Mouse (Mus musculus) erythroblast, embryonic 14.5 days (primary cell): ENCODE results near the gene U2af1l4. TPM values are rescaled to one million over a fixed set of nuclear protein-coding genes. Genes with fewer than 3 reads are reported as not detected.

Source experiments
- H3K27me3 ChIP-seq: 2 replicates; pipeline ENCODE4 v1.6.1; 2012; ENCODE audit warnings: inconsistent platforms; ENCODE audit not compliant: control insufficient read depth
- H3K36me3 ChIP-seq: 2 replicates; pipeline ENCODE4 v1.6.1; 2012; ENCODE audit warnings: mild to moderate bottlenecking, inconsistent platforms; ENCODE audit not compliant: control insufficient read depth
- H3K4me1 ChIP-seq: 2 replicates; pipeline ENCODE4 v1.6.1; 2012; ENCODE audit warnings: inconsistent platforms; ENCODE audit not compliant: control insufficient read depth
- H3K4me3 ChIP-seq: replicated peaks from 2 replicates; pipeline ENCODE3; 2012; ENCODE audit warnings: moderate library complexity, mild to moderate bottlenecking, inconsistent platforms
- H3K9me3 ChIP-seq: 2 replicates; pipeline ENCODE4 v1.6.1; 2012; ENCODE audit warnings: low read length, inconsistent platforms, mixed read lengths; ENCODE audit not compliant: control insufficient read depth
- GATA1 ChIP-seq: IDR thresholded peaks from 2 replicates; pipeline ENCODE4 v1.6.1; 2012; ENCODE audit warnings: low read length, inconsistent platforms, mixed read lengths
- TAL1 ChIP-seq: IDR thresholded peaks from 3 replicates; pipeline ENCODE4 v1.6.1; 2012; ENCODE audit warnings: low read length, inconsistent platforms, mixed read lengths
- polyA plus RNA-seq: library from polyadenylated mRNA; stranded (reverse); fragments of >175 nt; gene quantifications from 2 replicates; pipeline ENCODE4 v1.2.3, GENCODE M21; 2012

U2af1l4 gene
- polyA plus RNA-seq, 1 experiment: 5.6 TPM

DNA sequence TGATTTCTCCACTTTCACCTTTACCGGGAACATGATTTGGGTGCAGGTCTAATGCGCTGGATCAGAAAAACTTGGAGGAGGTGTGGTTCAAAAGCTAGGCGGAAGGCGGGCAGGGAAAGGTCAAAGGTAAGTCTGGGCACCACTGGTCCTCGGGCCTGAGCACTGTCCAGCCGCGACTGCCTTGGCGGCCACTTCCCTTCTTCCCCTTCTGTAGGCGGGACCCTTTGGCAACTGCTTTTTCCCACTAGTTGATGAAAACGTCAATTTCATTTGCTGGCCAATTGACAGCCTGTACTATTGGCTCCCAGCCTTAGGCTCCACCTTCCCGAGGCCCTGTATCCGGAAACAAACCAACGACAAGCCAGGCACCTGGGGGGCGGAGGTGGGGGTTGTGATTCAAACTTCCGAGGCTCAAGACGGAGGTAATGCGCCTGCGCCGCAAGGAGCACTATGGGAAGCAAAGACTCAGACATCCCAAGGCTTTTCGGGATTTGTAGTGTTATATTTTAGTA is 3.6 kb upstream of the U2af1l4 start, which contains the start of gene Lin37:
Gene Lin37, minus strand, starts transcription at position 396 of the 512 bp plus-strand sequence.
- H3K9me3 ChIP-seq: no peaks in the 10 kb centered on the region
- peaks cover 51% of the 10 kb centered on the region for H3K36me3 ChIP-seq
- peaks cover 63% of the 10 kb centered on the region for H3K4me1 ChIP-seq
- TF ChIP-seq TAL1 (no peak), GATA1 (no peak)
- peak within 1 kb of the TSS; percentile 87 for H3K4me3 ChIP-seq
- H3K27me3 ChIP-seq: no peaks in the 10 kb centered on the region

DNA sequence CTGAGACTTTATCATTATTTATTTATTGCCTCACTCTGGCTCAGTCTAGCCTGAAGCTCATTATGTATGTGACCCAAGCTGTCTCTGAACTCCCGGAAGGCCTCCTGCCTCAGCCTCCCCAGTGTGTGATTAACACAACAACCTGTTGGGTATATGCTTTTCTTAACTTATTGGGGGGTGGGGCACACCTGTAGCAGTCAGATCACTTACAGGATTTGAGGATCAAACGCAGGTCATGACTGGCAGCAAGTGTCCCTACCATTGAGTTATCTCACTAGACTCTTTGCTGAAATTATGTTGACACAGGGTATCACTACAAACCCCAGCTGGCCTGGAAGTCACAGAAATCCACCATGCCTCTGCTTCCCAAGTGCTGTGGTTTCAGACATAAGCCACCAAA is 2.8 kb upstream of the U2af1l4 start:
- Histone ChIP-seq H3K9me3 (no peaks in the 10 kb centered on the region), H3K36me3 (peaks cover 51% of the 10 kb centered on the region), H3K4me3 (peak overlapping the region; percentile 87), H3K4me1 (peaks cover 68% of the 10 kb centered on the region), H3K27me3 (no peaks in the 10 kb centered on the region)
- no peak for TF ChIP-seq GATA1
- no peak for TF ChIP-seq TAL1

DNA sequence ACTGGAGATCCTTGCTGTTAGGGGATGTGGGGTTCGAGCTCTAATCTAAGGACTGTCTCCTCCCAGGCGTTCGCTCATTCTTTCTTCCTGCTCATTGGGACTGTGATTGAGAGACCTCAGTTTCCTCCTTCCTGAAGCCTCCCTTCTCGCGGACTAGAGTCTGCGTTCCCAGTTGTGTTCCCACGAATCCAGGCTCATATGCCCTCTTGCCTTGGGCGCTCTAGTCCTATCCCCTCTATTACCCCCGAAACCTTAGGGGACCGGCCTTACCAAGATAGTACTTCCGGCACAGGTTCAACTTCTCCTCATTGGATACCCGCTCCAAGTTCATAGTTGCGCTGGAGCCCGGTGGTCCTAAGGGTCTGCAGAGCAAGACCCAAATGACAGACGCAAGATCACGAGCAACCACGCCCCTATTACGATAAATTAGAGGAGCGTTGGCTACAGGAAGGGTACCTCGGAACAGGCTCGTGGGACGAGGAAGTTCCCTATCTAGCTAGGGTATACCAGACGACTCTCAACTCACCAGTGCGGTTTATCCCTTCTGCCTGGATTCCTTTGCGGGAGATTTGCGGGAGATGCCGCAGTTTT is 480 bp upstream of the U2af1l4 start:
- no peaks in the 10 kb centered on the region for H3K9me3 ChIP-seq
- no peak for TF ChIP-seq GATA1
- TF ChIP-seq TAL1: no peak
- peak overlapping the region; percentile 94 for H3K4me3 ChIP-seq
- H3K27me3 ChIP-seq: no peaks in the 10 kb centered on the region
- H3K4me1 ChIP-seq: peaks cover 63% of the 10 kb centered on the region
- H3K36me3 ChIP-seq: peaks cover 51% of the 10 kb centered on the region

DNA sequence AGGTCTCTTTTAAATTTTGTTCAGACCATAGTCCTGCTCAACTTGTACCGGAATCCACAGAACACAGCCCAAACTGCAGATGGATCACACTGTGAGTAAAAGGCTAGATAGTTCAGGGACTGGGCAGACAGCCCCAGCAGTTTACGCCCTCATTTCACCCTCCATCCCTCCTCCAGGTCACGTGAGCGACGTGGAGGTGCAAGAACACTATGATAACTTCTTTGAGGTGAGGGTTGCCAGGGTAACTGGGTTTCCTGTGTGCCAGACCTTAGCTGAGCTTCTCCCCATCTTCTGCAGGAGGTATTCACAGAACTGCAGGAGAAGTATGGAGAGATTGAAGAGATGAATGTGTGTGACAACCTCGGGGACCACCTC is 792 bp downstream of the U2af1l4 start:
- Histone ChIP-seq H3K27me3 (no peaks in the 10 kb centered on the region), H3K4me3 (peak overlapping the region; percentile 94), H3K9me3 (no peaks in the 10 kb centered on the region), H3K36me3 (peaks cover 57% of the 10 kb centered on the region), H3K4me1 (peaks cover 50% of the 10 kb centered on the region)
- TF ChIP-seq TAL1: no peak
- no peak for TF ChIP-seq GATA1

DNA sequence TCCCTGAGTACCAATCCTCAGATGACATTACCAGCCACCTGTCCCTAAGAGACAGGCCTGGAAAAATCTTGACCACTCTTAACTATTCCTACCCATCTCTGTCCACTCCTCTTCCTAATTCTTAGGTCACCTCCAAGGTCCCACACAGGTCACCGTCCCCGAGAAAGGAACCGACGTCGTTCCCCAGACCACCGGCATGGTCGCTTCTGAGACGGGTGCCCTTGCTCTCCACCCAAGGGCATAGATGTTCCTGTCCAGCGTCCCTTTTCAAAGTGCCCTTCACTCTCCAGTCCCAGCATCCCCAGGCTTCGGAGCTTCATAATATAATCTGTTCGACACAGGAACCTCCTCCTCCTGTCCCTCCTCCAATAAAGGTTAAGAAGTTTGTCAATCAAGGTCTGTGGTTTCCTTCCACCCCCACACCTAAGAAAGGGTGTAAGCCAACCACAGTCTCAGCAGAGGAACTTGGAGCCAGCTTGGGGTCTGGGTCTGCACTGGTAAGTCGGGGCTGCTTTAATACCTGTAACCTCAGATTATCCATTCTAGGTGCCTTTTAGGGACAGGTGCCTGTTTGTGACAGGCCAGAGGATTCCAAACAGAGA is 2.0 kb downstream of the U2af1l4 start, which contains the start of gene Igflr1:
Gene Igflr1, plus strand, starts transcription at position 458 of the 602 bp plus-strand sequence.
- no peaks in the 10 kb centered on the region for H3K9me3 ChIP-seq
- peaks cover 40% of the 10 kb centered on the region for H3K4me1 ChIP-seq
- peak within 1 kb of the TSS; percentile 94 for H3K4me3 ChIP-seq
- H3K27me3 ChIP-seq: no peaks in the 10 kb centered on the region
- H3K36me3 ChIP-seq: peaks cover 69% of the 10 kb centered on the region
- TF ChIP-seq TAL1: no peak

DNA sequence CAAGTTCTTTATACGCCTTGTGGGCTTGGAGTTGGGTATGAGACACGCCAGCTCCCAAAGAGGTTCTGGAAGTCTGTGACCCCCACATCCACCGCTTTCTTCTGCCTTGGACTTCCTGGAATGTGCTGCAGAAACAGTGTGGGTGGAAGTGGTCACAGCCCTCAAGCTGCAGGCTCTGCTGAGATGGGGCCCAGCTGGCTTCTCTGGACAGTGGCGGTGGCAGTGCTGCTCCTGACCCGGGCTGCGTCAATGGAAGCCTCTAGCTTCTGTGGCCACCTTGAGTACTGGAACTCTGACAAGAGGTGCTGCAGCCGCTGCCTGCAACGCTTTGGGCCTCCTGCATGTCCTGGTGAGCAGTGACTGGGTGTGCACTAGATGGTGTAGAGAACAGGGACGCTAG is 2.9 kb downstream of the U2af1l4 start:
- H3K36me3 ChIP-seq: peaks cover 73% of the 10 kb centered on the region
- H3K4me3 ChIP-seq: no peak overlapping the region
- H3K9me3 ChIP-seq: no peaks in the 10 kb centered on the region
- no peaks in the 10 kb centered on the region for H3K27me3 ChIP-seq
- TF ChIP-seq TAL1 (no peak), GATA1 (no peak)
- peaks cover 33% of the 10 kb centered on the region for H3K4me1 ChIP-seq

DNA sequence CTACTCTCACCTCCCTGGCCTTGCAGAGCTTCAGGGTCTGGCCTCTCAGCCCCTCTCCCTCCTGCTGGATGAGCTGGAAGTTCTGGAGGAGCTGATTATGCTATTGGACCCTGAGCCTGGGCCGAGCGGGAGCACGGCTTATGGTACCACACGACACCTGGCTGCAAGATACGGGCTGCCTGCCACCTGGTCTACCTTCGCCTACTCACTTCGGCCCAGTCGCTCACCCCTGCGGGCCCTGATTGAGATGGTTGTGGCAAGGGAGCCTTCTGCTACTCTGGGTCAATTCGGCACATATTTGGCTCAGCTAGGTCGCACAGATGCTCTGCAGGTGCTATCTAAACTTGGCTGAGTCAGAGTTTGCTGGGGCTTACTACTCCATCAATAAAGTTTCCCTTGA is 4.5 kb downstream of the U2af1l4 start:
- Histone ChIP-seq H3K36me3 (peaks cover 83% of the 10 kb centered on the region), H3K4me3 (no peak overlapping the region), H3K27me3 (no peaks in the 10 kb centered on the region), H3K9me3 (no peaks in the 10 kb centered on the region), H3K4me1 (peaks cover 29% of the 10 kb centered on the region)
- TF ChIP-seq TAL1 (no peak), GATA1 (no peak)

DNA sequence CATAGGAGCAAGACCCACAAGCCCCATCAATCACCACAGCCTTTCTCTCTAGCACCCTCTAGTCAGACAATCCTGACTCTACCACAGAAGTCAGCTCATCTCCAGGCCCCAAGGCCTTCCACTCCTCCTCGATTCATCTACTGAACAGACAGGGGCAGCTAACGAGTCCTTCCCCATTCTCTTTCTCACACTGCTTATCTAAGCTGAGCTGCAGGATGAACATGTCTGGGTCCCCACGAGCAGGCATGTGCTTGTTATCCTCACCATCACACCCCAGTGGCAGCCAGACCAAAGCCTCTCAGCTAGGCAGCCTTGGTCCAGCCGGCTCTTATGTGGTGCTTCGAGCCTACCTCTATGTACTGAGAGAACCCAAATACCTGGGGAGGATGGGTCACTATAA is 9.3 kb downstream of the U2af1l4 start:
- TF ChIP-seq GATA1 (no peak), TAL1 (no peak)
- peaks cover 99% of the 10 kb centered on the region for H3K36me3 ChIP-seq
- no peaks in the 10 kb centered on the region for H3K9me3 ChIP-seq
- H3K27me3 ChIP-seq: no peaks in the 10 kb centered on the region
- H3K4me1 ChIP-seq: peaks cover 19% of the 10 kb centered on the region
- no peak overlapping the region for H3K4me3 ChIP-seq

DNA sequence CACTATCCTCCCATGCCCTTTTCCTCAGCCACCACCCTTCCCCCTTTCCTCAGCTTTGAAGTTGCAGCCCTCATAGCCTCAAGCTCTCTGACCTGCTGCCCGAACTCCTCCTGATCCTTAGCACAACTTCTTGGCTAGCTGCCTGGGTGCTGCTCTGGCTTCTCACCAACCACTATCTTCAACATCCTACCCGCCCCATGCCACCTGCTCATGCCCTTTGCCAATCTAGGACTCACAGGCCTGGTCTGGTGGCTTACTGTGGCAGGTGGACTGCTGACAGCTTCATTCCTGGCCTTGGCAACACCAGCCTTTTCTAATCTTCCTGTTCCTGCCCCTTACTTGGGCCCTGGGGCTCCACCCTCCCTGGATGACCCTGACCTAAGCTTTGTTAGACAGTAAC is 9.9 kb downstream of the U2af1l4 start:
- no peak for TF ChIP-seq GATA1
- TF ChIP-seq TAL1: no peak
- Histone ChIP-seq H3K27me3 (no peaks in the 10 kb centered on the region), H3K4me1 (peaks cover 19% of the 10 kb centered on the region), H3K9me3 (no peaks in the 10 kb centered on the region), H3K4me3 (no peak overlapping the region), H3K36me3 (peaks cover 100% of the 10 kb centered on the region)

DNA sequence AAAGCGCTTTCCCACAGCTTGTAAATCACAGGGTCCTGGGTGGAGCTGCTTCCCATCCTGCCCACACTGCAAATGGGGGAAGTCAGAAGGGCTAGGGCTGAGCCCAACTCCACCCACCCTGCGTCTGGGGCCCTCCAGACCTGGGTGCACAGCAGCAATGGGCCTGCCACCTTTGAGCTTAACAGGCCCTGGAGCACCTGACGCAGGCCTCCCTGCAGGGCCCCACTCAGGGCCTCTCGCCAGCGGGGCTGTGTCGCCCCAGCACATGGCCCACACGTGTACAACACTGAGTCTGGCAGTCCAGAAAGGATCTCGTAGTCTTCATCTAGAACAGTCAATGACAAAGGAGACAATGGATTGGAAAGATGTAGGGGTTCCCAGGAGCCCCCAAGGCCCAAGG is 16.8 kb downstream of the U2af1l4 start:
- Histone ChIP-seq H3K9me3 (no peaks in the 10 kb centered on the region), H3K4me1 (peaks cover 2% of the 10 kb centered on the region), H3K4me3 (no peak overlapping the region), H3K36me3 (peaks cover 99% of the 10 kb centered on the region), H3K27me3 (no peaks in the 10 kb centered on the region)
- TF ChIP-seq GATA1 (no peak), TAL1 (no peak)
